Mouse (Mus musculus): Measurements from ENCODE around the gene Oosp1.

Gene Oosp1

GRCm38 (mm10) chr19:11690839-11691238, at the start of gene Oosp1:
Oosp1 (minus strand) TSS chr19:11691150.
- no peak for DNase-seq (ENCODE audit: low spot score)

GRCm38 (mm10) chr19:11736455-11736854, 45.5 kb upstream of the Oosp1 start:
- DNase-seq (ENCODE audit: low spot score), result no peak

DNA sequence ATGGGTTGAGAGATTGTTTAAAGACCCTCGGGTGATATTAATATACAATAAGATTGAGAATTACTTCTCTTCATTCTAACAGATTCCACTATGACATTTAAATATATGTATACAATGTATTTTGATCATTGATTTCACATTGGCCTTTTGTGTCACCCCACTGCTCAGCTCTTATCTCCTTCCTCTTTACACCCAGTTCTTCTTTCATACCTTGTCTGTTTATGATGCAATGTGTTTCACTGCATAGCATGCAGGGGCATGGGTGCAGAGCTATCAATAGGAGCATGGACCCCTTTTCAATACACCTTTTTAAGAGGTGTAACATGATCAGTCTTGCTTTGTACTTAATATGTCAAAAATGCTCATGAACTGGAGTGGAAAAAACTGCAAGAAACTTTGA, 39.3 kb upstream of the Oosp1 start:
- DNase-seq (ENCODE audit: low spot score), result no peak

GRCm38 (mm10) chr19:11727304-11727703, 36.4 kb upstream of the Oosp1 start:
- no peak for DNase-seq (ENCODE audit: low spot score)

GRCm38 (mm10) chr19:11725915-11726314, 35.0 kb upstream of the Oosp1 start:
- DNase-seq (ENCODE audit: low spot score), result no peak

DNA sequence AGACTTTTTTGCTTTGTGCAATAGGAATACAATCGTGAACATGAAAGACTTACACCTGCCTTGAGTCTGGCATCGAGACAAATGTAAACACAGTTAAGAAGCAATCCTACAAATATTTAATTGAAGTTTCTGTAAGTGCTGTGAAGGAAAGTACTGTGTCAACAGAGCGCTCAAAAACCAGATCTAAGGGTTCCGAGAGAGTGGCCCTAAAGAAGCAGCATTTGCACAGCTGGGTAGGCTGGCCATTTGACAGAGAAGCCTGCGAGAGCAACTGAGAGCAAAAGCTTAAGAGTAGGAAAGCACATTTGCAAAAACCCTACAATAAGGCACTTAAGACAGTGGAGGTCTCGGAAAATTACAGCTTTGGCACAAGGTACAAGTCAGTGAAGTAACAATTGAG, 33.3 kb upstream of the Oosp1 start:
- no peak for DNase-seq (ENCODE audit: low spot score)

GRCm38 (mm10) chr19:11723870-11724269, 32.9 kb upstream of the Oosp1 start:
- no peak for DNase-seq (ENCODE audit: low spot score)

DNA sequence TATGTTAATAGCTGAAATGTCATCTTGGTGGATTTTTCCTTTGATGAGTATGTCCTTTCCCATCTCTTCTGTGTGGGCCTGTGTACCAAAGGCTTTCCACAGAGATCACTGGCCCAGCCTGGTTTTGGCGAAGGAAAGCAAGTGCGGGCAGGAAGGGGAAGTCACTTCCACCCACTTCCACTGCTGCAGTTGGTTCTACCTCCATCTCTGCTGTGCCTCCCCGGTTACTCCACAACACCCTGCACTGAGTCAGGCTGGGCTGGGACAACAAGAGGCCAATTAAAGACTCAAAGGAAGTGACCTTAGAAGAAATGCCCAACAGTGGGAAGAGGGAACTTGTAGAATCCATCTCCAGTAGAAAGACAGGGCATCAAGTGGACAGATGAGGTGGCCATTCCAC, 29.1 kb upstream of the Oosp1 start:
- no peak for DNase-seq (ENCODE audit: low spot score)

DNA sequence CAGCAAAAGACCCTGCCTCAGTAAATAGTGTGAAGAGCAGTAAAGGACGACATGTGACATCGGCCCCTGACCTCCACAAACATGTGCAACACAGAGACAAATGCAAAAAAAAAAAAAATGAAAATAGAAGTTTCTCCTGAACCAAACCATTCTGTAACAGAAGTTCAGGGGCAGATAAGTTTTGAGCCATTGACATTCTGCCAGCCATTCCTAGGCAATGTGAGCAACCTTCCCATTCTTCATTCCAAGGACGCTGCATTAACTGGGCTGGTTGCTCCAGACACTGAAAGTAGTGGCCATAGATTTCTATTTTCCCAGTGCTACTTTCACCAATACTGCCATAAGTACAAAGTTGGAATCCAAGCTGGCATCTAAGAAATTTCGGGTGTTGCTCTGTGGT, 21.5 kb upstream of the Oosp1 start:
- no peak for DNase-seq (ENCODE audit: low spot score)

- no peak for DNase-seq (ENCODE audit: low spot score)
Observed at GRCm38 (mm10) chr19:11698342-11698741, 7.4 kb upstream of the Oosp1 start.

- no peak for DNase-seq (ENCODE audit: low spot score)
Observed at GRCm38 (mm10) chr19:11696755-11697154, 5.8 kb upstream of the Oosp1 start, which contains the start of gene Oosp3. Oosp3 (plus strand) TSS chr19:11697055.

- no peak for DNase-seq (ENCODE audit: low spot score)
Observed at GRCm38 (mm10) chr19:11691454-11691853, 504 bp upstream of the Oosp1 start.

DNA sequence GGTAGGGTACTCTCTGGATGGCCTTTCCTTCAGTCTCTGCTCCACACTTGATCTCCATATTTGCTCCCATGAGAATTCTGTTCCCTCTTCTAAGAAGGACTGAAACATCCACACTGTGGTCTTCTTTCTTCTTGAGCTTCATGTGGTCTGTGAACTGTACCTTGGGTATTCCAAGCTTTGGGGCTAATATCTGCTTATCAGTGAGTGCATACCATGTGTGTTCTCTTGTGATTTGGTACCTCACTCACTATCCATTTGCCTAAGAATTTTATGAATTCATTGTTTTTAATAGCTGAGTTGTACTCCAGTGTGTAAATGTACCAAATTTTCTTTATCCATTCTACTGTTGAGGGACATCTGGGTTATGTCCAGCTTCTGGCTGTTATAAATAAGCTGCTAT, 29.4 kb downstream of the Oosp1 start:
- no peak for DNase-seq (ENCODE audit: low spot score)

- no peak for DNase-seq (ENCODE audit: low spot score)
Observed at GRCm38 (mm10) chr19:11660459-11660858, 30.5 kb downstream of the Oosp1 start, which contains the start of gene Oosp2. Oosp2 (minus strand) TSS chr19:11660559.

DNA sequence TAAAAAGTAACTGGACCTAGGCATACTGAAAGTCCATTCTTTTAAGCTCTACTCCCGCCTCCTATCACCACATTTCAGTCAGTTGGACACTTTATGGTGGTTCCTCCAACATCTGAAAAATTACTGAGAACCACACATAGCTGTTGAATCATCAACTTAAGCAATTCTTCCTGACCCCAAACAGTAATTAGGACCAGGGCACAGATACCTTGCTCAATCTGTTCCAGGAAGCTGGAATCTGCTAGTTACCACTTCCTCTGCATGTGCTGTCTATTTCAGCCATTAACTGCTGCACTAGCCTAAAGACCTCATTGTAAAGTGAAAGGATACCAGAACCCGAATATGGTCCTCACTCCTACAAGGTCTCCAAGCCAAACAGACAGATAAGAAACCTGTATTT, 31.8 kb downstream of the Oosp1 start:
- DNase-seq (ENCODE audit: low spot score), result no peak

DNA sequence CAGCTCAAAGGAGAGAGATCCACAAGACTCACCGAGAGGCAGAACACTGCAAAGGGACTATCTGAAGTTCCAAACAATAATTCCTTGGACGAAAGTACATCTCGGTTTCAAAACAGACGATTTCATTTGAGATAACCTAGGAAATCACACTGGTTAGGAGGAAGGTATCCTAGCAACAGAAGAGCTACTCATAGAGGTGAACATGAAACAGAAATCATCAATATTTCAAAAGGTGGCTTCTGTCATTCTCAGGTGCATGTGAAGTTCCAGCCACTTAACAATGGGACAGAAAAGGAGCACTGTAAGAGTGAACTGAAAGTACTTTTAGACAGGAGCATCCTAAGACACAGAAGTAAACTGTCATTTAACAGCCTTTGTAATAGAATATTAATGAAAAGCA, 41.4 kb downstream of the Oosp1 start:
- no peak for DNase-seq (ENCODE audit: low spot score)

DNA sequence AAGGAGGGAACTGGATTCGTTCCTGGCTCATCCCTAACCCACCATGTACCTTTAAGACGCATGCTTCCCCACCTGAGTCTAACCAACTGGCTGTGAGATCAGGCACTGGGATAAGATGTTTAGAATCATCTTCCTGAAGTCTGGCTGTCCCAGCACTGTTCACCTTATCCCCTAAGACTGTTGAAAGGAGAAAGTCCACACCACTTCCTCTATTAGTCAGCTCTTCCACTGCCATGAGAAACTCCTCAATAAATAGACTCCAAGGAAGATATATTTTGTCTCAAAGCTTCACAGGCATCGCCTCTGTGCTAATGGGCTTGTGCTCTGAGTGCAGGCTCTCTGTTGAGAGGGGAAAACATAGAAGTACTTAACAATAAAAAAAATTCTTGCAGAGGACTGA, 44.8 kb downstream of the Oosp1 start:
- no peak for DNase-seq (ENCODE audit: low spot score)

- no peak for DNase-seq (ENCODE audit: low spot score)
Observed at GRCm38 (mm10) chr19:11640732-11641131, 50.2 kb downstream of the Oosp1 start, which contains the start of gene Ms4a3. Ms4a3 (minus strand) TSS chr19:11640851.

DNA sequence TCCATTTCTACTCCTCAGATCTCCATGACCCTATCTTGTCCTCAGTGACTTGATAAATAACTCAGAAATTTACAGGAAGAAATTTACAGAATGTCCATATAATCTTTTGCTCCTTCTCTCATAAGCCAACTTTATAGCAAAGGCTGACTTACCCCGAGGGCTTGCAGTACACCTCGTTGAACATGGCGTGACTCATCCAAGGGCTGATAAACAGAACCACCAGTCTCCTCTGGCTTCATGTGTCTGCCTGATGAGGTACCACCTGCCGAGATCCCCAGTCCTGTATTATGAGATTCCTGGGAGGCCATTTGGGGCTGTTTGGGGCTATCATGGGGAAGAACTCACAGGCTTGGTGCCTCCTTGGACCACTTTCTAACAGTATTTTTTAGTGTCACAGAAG, 51.9 kb downstream of the Oosp1 start:
- no peak for DNase-seq (ENCODE audit: low spot score)

DNA sequence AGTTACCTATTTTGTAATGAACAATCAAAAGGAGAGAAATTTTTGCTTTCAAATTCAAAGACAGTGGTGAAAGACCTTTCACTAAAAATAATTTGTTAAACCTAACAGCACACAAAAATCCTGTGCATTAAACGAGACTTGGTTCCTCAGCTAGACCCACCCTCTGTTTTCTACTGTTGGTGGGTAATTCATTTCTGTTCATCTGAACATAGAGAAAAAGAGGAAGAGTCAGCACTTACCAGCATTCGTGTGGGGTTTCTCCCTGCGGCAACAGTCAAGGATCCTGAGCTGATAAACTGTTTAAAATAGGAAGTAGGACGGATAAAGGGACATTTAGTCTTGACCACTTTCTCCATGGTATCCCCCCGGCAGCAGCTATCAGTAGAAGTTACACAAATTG, 55.4 kb downstream of the Oosp1 start:
- DNase-seq (ENCODE audit: low spot score), result no peak

DNA sequence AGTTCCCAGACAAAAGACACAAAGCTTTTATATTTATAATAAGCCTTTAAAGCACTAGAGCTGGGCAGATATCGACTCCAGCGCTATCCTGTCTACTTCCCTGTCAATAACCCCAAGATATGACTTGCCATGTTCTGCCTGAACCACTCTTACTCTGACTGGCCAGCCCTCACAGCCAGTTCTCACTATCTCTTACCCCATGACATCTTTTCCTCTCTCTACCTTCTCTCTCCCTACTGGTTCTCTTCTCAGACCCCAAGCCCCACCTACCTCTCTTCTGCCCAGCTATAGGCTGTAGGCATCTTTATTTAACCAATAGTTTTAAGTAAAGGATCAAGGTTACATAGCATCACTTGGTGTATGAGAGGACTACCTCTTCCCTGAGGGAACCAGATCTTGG, 56.6 kb downstream of the Oosp1 start:
- no peak for DNase-seq (ENCODE audit: low spot score)

DNA sequence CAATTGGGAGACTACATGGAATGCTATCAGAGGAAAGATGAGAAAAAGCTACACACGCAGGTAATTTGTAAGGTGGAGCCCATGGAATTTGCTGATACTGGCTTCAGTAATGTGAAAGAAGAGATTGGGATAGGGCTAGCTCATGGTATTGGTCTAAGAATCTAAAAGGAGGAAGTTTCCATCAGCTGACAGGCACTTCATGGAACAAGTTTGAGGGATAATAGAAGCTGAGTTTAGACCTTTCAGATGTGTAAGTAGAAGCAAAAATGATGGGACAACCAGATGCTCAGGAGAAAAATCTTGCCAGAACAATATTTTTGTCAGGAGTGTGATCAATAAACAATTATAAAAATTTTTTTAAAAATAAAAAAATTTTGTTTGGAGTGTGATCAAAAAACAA, 57.2 kb downstream of the Oosp1 start:
- DNase-seq (ENCODE audit: low spot score), result no peak

- DNase-seq (ENCODE audit: low spot score), result peak; percentile 8
Observed at GRCm38 (mm10) chr19:11625231-11625630, 65.7 kb downstream of the Oosp1 start.

DNA sequence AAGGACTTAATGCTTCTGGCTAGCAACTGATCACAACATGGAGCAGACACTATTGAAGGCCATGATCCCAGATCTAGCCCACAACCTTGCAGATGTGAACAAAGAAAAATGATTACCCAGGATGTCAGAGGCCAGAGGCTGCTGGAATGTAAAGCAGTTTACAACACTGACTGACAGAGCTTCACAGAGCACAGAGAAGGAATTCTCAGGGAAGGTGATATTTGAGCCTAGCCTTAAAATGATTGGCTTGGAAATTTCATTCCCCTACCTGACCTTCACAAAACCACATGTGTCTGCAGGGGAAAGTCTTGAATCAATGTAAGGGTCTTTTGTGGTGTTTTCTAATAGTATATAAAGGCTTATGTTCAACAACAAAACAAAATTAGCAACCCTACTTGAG, 66.2 kb downstream of the Oosp1 start:
- peak; percentile 19 for DNase-seq (ENCODE audit: low spot score)

- DNase-seq (ENCODE audit: low spot score), result no peak
Observed at GRCm38 (mm10) chr19:11623551-11623950, 67.4 kb downstream of the Oosp1 start, which contains the start of gene Ms4a2. Ms4a2 (minus strand) TSS chr19:11623719.

Data from embryo, embryonic 10.5 days (tissue).